Mouse (Mus musculus) CD4-positive naive resting alpha-beta T cell, adult 57 days (primary cell): Measurements from ENCODE around the gene Bcl2l10. TPM values are rescaled to one million over a fixed set of nuclear protein-coding genes. Genes with fewer than 3 reads are reported as not detected.

ENCODE experiments used
- total RNA-seq: library from RNA; stranded (reverse); gene quantifications from one replicate; pipeline ENCODE4 v1.2.4, GENCODE M21; 2023

Gene Bcl2l10
- not detected for total RNA-seq

GRCm38 (mm10) chr9:75347458-75347857 lies at the start of gene Bcl2l10:
Bcl2l10 (plus strand) TSS chr9:75347758.

GRCm38 (mm10) chr9:75306126-75306898 lies 41.2 kb upstream of the Bcl2l10 start, which contains the start of gene Gnb5:
Gnb5 (plus strand) TSS chr9:75306288.

Other genes starting within 250 kb of the Bcl2l10 start
- gene Myo5c, start 115.7 kb upstream of the Bcl2l10 start, total RNA-seq: 0.83 TPM
- gene Gnb5, start 41.5 kb upstream of the Bcl2l10 start, total RNA-seq: 3.7 TPM
- gene Mapk6, start 62.2 kb downstream of the Bcl2l10 start, total RNA-seq: 69.4 TPM
- gene Leo1, start 93.8 kb downstream of the Bcl2l10 start, total RNA-seq: 20.6 TPM
- 209 TPM for gene Tmod3, start 211.9 kb downstream of the Bcl2l10 start, total RNA-seq